Mouse (Mus musculus): ENCODE measurements around the gene Asb7.

Gene Asb7

GRCm38 (mm10) chr7:66653596-66653995 is 35.8 kb downstream of the Asb7 start:
- no peak for DNase-seq (ENCODE audit: low spot score in 2 of 2)

- DNase-seq (ENCODE audit: low spot score in 2 of 2): no peak
Observed at GRCm38 (mm10) chr7:66652216-66652615, 37.2 kb downstream of the Asb7 start.

- DNase-seq (ENCODE audit: low spot score in 2 of 2): no peak
Observed at GRCm38 (mm10) chr7:66650883-66651282, 38.5 kb downstream of the Asb7 start.

- DNase-seq (ENCODE audit: low spot score in 2 of 2): no peak
Observed at GRCm38 (mm10) chr7:66649181-66649580, 40.2 kb downstream of the Asb7 start.

- no peak for DNase-seq (ENCODE audit: low spot score in 2 of 2)
Observed at GRCm38 (mm10) chr7:66645736-66646135, 43.7 kb downstream of the Asb7 start.

- DNase-seq (ENCODE audit: low spot score in 2 of 2): no peak
Observed at GRCm38 (mm10) chr7:66633351-66633750, 56.0 kb downstream of the Asb7 start.

GRCm38 (mm10) chr7:66630154-66630800 is 59.1 kb downstream of the Asb7 start:
- DNase-seq (ENCODE audit: low spot score in 2 of 2): no peak

GRCm38 (mm10) chr7:66629419-66629818 is 60.0 kb downstream of the Asb7 start:
- no peak for DNase-seq (ENCODE audit: low spot score in 2 of 2)

GRCm38 (mm10) chr7:66623436-66623835 is 66.0 kb downstream of the Asb7 start:
- DNase-seq (ENCODE audit: low spot score in 2 of 2): no peak

GRCm38 (mm10) chr7:66601846-66602245 is 87.5 kb downstream of the Asb7 start:
- no peak for DNase-seq (ENCODE audit: low spot score in 2 of 2)

GRCm38 (mm10) chr7:66600622-66601610 is 88.5 kb downstream of the Asb7 start:
- DNase-seq (ENCODE audit: low spot score in 2 of 2): no peak

- DNase-seq (ENCODE audit: low spot score in 2 of 2): no peak
Observed at GRCm38 (mm10) chr7:66600126-66600525, 89.3 kb downstream of the Asb7 start.

GRCm38 (mm10) chr7:66597900-66598299 is 91.5 kb downstream of the Asb7 start:
- DNase-seq (ENCODE audit: low spot score in 2 of 2): no peak
